Mouse (Mus musculus) liver, postnatal 0 days (tissue): ENCODE results near the gene Ntng1.

Experiments
- CTCF ChIP-seq: sonication (generic); IDR thresholded peaks from 2 replicates; pipeline ENCODE4 v1.5.1; 2016; ENCODE audit warnings: antibody characterized with exemption, low read depth
- EP300 ChIP-seq: IDR thresholded peaks from 2 replicates; pipeline ENCODE4 v1.6.1; 2016; ENCODE audit warnings: antibody characterized with exemption, low read depth, mild to moderate bottlenecking

GRCm38 (mm10) chr3:110129607-110130006 lies 14.2 kb downstream of the Ntng1 start:
- TF ChIP-seq CTCF = peak; percentile 46
- TF ChIP-seq EP300 = no peak
